Mouse (Mus musculus) liver, postnatal 0 days (tissue): ENCODE data around the gene B4galt1.

Source experiments
- CTCF ChIP-seq: sonication (generic); IDR thresholded peaks from 2 replicates; pipeline ENCODE4 v1.5.1; 2016; ENCODE audit warnings: antibody characterized with exemption, low read depth
- EP300 ChIP-seq: IDR thresholded peaks from 2 replicates; pipeline ENCODE4 v1.6.1; 2016; ENCODE audit warnings: antibody characterized with exemption, low read depth, mild to moderate bottlenecking

GRCm38 (mm10) chr4:40783049-40783448 lies 70.8 kb downstream of the B4galt1 start:
- TF ChIP-seq CTCF, result no peak
- no peak for TF ChIP-seq EP300
